Mouse (Mus musculus) gastrocnemius, postnatal 4 days (tissue): ENCODE measurements around the gene Stk19. TPM values are rescaled to one million over a fixed set of nuclear protein-coding genes. Genes with fewer than 3 reads are reported as not detected.
A peak's percentile ranks its signal among the peaks of the same experiment; 100 is the strongest.

Experiments
- DNase-seq, 2 experiments: peaks; one replicate each; pipeline ENCODE4 v3.0.0; 2021 to 2022; ENCODE audit warnings: low spot score in 2 of 2, mixed read lengths in 2 of 2
- long read RNA-seq, 2 experiments: library from polyadenylated mRNA; stranded (forward); transcript quantifications; one replicate each; pipeline ENCODE4 v2.0.0; 2021
- total RNA-seq, 2 experiments: library from RNA; stranded (reverse); gene quantifications; 2 replicates each; pipeline ENCODE4 v1.2.3; 2021

Stk19 gene
- 10 to 100 TPM; 12.7 to 15.1 TPM for total RNA-seq
- long read RNA-seq, experiment 1, partial matches to known transcripts = 2 of 12 reads
- long read RNA-seq, experiment 1, other reads (novel, unspliced or antisense) = 6 of 12 reads
- long read RNA-seq, experiment 2, transcript Stk19-201 (7 exons, 1,120 nt) = major isoform, 8 of 9 reads
- long read RNA-seq, experiment 2, partial matches to known transcripts = 0 of 9 reads
- long read RNA-seq, experiment 2, other reads (novel, unspliced or antisense) = 1 of 9 reads

GRCm38 (mm10) chr17:34836856-34837221, at the start of gene Stk19, which contains the start of gene Dxo:
Stk19 (minus strand) TSS chr17:34836945.
Dxo (plus strand) TSS chr17:34837019.
- DNase-seq = peak; percentile 88 to 97

GRCm38 (mm10) chr17:34885615-34886014, 48.9 kb upstream of the Stk19 start:
- no peak for DNase-seq

GRCm38 (mm10) chr17:34884704-34885103, 48.0 kb upstream of the Stk19 start:
- no peak for DNase-seq

GRCm38 (mm10) chr17:34883332-34883731, 46.6 kb upstream of the Stk19 start:
- no peak for DNase-seq

- DNase-seq = no peak
Observed at GRCm38 (mm10) chr17:34881683-34882310, 45.1 kb upstream of the Stk19 start, which contains the start of gene Gm20547. Gm20547 (minus strand) TSS chr17:34882042.

GRCm38 (mm10) chr17:34881166-34881565, 44.4 kb upstream of the Stk19 start:
- DNase-seq = no peak

- no peak for DNase-seq
Observed at GRCm38 (mm10) chr17:34879336-34879879, 42.7 kb upstream of the Stk19 start, which contains the start of gene Zbtb12. Zbtb12 (plus strand) TSS chr17:34879483.

- DNase-seq = no peak
Observed at GRCm38 (mm10) chr17:34874321-34874720, 37.6 kb upstream of the Stk19 start.

GRCm38 (mm10) chr17:34865981-34866380, 29.2 kb upstream of the Stk19 start:
- DNase-seq = no peak

- DNase-seq = no peak
Observed at GRCm38 (mm10) chr17:34862416-34863081, 25.8 kb upstream of the Stk19 start, which contains the start of gene Cfb. Cfb (minus strand) TSS chr17:34862518.

GRCm38 (mm10) chr17:34861704-34862415, 25.1 kb upstream of the Stk19 start:
- DNase-seq = no peak

- no peak for DNase-seq
Observed at GRCm38 (mm10) chr17:34860514-34860913, 23.8 kb upstream of the Stk19 start.

- DNase-seq = no peak
Observed at GRCm38 (mm10) chr17:34858670-34859069, 21.9 kb upstream of the Stk19 start.

- DNase-seq = peak in 1 of 2 experiments; percentile 55
Observed at GRCm38 (mm10) chr17:34855825-34856224, 19.1 kb upstream of the Stk19 start.

GRCm38 (mm10) chr17:34854761-34855160, 18.0 kb upstream of the Stk19 start:
- DNase-seq = no peak

GRCm38 (mm10) chr17:34853511-34853910, 16.8 kb upstream of the Stk19 start:
- no peak for DNase-seq

GRCm38 (mm10) chr17:34850517-34851125, 13.9 kb upstream of the Stk19 start:
- no peak for DNase-seq

- DNase-seq = peak; percentile 94 to 98
Observed at GRCm38 (mm10) chr17:34849722-34850516, 13.2 kb upstream of the Stk19 start, which contains the start of the genes Skiv2l and Nelfe. Skiv2l (minus strand) TSS chr17:34850210. Nelfe (plus strand) TSS chr17:34850391.

- DNase-seq = peak in 1 of 2 experiments; percentile 6
Observed at GRCm38 (mm10) chr17:34847615-34848014, 10.9 kb upstream of the Stk19 start.

GRCm38 (mm10) chr17:34847192-34847591, 10.4 kb upstream of the Stk19 start:
- DNase-seq = peak in 1 of 2 experiments; percentile 5
